Mouse (Mus musculus) stomach, postnatal 0 days (tissue): ENCODE data around the gene Hsdl2. TPM values are rescaled to one million over a fixed set of nuclear protein-coding genes. Genes with fewer than 3 reads are reported as not detected.
A peak's percentile ranks its signal among the peaks of the same experiment; 100 is the strongest.
"Not testable (repeated sequence)": the region's sequence is repeated elsewhere in the genome, so short reads cannot be mapped to it uniquely, and the experiment has no call there.

Source experiments
- ATAC-seq: fragments of 200-750 bp; cut with Nextera tagmentation; 2 replicates; pipeline ENCODE4 v1.8.0; 2017; ENCODE audit not compliant: low FRiP score, low TSS enrichment
- DNase-seq: peaks from one replicate; pipeline ENCODE4 v3.0.0-alpha.2; 2016; ENCODE audit warnings: low spot score
- H3K27ac ChIP-seq: fragments of 300-500 bp; sonication (generic); replicated peaks from 2 replicates; pipeline ENCODE4 v1.5.1; 2014; ENCODE audit warnings: mild to moderate bottlenecking, control low read depth
- H3K27me3 ChIP-seq: fragments of 300-500 bp; sonication (generic); 2 replicates; pipeline ENCODE4 v1.6.1; 2014; ENCODE audit warnings: low read length; ENCODE audit not compliant: control insufficient read depth, insufficient read depth
- H3K36me3 ChIP-seq: fragments of 300-500 bp; sonication (generic); 2 replicates; pipeline ENCODE4 v1.6.1; 2014; ENCODE audit warnings: low read length, mixed read lengths; ENCODE audit not compliant: control insufficient read depth, insufficient read depth
- H3K4me1 ChIP-seq: fragments of 300-500 bp; sonication (generic); replicated peaks from 2 replicates; pipeline ENCODE4 v1.6.1; 2014; ENCODE audit warnings: antibody characterized with exemption; ENCODE audit not compliant: control insufficient read depth, insufficient read depth
- H3K4me2 ChIP-seq: fragments of 300-500 bp; sonication (generic); replicated peaks from 2 replicates; pipeline ENCODE4 v1.6.1; 2014; ENCODE audit warnings: low read depth, mild to moderate bottlenecking, control low read depth, moderate library complexity
- H3K4me3 ChIP-seq: fragments of 300-500 bp; sonication (generic); 2 replicates; pipeline ENCODE4 v1.5.1; 2014; ENCODE audit warnings: low read depth, low read length, control low read depth
- H3K9ac ChIP-seq: fragments of 300-500 bp; sonication (generic); 2 replicates; pipeline ENCODE4 v1.6.1; 2014; ENCODE audit warnings: mild to moderate bottlenecking, low read length, control low read depth, mixed read lengths
- H3K9me3 ChIP-seq: fragments of 300-500 bp; sonication (generic); 2 replicates; pipeline ENCODE4 v1.6.1; 2016; ENCODE audit warnings: low read length; ENCODE audit not compliant: control insufficient read depth
- CTCF ChIP-seq: IDR thresholded peaks from 2 replicates; pipeline ENCODE4 v1.5.1; 2016; ENCODE audit warnings: antibody characterized with exemption, low read depth, mild to moderate bottlenecking, moderate library complexity
- EP300 ChIP-seq: optimal IDR thresholded peaks from 2 replicates; pipeline ENCODE3; 2016; ENCODE audit warnings: antibody characterized with exemption
- WGBS: fragments of 180-500 bp; shearing (Covaris S2); extraction: QIAGEN DNeasy Blood & Tissue Kit; methylation state at CpG from one replicate; pipeline ENCODE4 v1.1.7; 2014; 5-methylcytosine and 5-hydroxymethylcytosine counted together
- polyA plus RNA-seq: library from polyadenylated mRNA; unstranded; fragments of >200 nt; fragmentation: Nextera tagmentation; extraction: Ambion mirVana; gene quantifications from 2 replicates; pipeline ENCODE4 v1.2.1, GENCODE M21; 2015

Hsdl2 gene
- polyA plus RNA-seq, 1 experiment from 2014 or later, result 49.4 TPM

DNA sequence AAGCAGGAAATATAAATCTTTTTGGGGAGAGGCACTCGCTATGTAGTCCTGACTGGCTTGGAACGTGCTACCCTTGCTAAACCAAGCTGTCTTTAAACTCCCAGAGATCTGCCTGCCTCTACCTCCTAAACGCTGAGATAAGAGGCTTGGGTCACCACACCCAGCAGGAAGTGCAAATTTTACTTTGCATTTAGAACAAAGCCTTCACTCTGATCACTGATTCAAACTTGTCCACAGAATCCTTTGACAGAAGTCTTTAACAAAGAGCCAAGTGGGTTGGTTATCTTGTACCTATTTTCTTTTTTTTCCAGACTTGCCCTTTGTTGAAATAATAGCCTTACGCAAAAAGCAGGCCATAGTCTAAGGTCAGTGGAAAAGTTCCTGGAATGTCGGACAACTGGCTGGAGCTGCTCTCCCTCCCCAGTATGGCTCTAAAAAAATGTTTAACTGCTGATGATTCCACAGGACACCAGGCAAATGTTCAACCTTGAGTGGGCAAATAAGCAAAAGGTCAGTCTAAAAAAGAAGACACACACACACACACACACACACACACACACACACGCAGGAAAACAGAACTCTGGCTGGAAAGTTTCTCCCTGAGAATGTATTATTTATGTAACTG is 23.2 kb upstream of the Hsdl2 start:
- Histone ChIP-seq H3K27me3 (no peaks in the 10 kb centered on the region), H3K27ac (no peak overlapping the region), H3K36me3 (no peaks in the 10 kb centered on the region), H3K9me3 (no peaks in the 10 kb centered on the region), H3K4me3 (no peak overlapping the region), H3K9ac (no peak overlapping the region), H3K4me1 (no peaks in the 10 kb centered on the region), H3K4me2 (no peak overlapping the region)
- no peak for ATAC-seq
- no peak for DNase-seq
- TF ChIP-seq CTCF (no peak), EP300 (no peak)
- 62% methylated on average over 6 of the region's 6 CpGs for WGBS

DNA sequence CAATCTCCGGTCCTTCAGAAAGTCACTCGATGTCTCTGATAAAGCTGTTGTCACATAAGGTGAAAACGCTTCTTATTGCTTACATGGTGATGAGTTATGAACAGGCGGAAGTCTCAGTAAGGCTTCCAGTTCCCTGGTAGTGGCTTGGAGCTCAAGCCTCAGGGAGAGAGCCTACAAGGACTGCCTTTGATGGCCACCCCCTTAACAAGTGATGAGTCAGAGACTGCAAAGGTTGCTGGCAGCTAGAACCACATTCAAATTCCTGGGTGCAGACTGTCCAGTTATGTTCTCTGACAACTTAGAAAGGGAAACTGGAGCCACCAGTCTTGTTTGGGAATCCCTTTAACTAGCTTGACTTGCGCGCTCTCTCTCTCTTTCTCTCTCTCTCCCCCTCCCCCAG is 21.2 kb upstream of the Hsdl2 start:
- ATAC-seq (no peak), DNase-seq (no peak)
- no peaks in the 10 kb centered on the region for H3K27me3 ChIP-seq
- H3K9me3 ChIP-seq, result no peaks in the 10 kb centered on the region
- H3K4me1 ChIP-seq, result no peaks in the 10 kb centered on the region
- H3K9ac ChIP-seq, result no peak overlapping the region
- H3K36me3 ChIP-seq, result no peaks in the 10 kb centered on the region
- no peak overlapping the region for H3K4me3 ChIP-seq
- WGBS, result 90% methylated on average over 6 of the region's 6 CpGs
- no peak overlapping the region for H3K27ac ChIP-seq
- H3K4me2 ChIP-seq, result no peak overlapping the region
- no peak for TF ChIP-seq EP300
- TF ChIP-seq CTCF, result no peak

DNA sequence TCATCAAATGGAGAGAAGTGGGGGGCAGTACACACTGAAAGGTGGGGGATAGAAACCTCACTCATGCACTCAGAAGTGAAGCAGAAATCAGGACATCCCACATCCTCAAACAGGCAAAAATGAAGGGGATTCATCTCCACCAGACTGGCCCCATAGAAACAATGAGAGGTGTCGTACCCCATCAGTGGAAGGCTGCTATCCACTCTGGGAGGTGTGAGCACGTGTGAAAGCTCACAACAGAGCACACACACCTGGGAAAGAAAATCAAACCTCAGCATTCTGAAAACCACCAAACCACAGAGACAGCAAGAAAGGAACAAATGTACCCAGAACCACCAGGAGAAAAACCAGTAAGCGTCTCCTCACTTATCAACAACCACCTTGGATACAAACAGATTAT is 17.2 kb upstream of the Hsdl2 start:
- Histone ChIP-seq H3K27me3 (no peaks in the 10 kb centered on the region), H3K4me3 (no peak overlapping the region), H3K4me2 (no peak overlapping the region), H3K27ac (no peak overlapping the region), H3K36me3 (no peaks in the 10 kb centered on the region), H3K9me3 (no peaks in the 10 kb centered on the region), H3K9ac (no peak overlapping the region), H3K4me1 (no peaks in the 10 kb centered on the region)
- DNase-seq (no peak), ATAC-seq (no peak)
- 81% methylated on average over 3 of the region's 3 CpGs for WGBS
- no peak for TF ChIP-seq CTCF
- TF ChIP-seq EP300, result no peak

DNA sequence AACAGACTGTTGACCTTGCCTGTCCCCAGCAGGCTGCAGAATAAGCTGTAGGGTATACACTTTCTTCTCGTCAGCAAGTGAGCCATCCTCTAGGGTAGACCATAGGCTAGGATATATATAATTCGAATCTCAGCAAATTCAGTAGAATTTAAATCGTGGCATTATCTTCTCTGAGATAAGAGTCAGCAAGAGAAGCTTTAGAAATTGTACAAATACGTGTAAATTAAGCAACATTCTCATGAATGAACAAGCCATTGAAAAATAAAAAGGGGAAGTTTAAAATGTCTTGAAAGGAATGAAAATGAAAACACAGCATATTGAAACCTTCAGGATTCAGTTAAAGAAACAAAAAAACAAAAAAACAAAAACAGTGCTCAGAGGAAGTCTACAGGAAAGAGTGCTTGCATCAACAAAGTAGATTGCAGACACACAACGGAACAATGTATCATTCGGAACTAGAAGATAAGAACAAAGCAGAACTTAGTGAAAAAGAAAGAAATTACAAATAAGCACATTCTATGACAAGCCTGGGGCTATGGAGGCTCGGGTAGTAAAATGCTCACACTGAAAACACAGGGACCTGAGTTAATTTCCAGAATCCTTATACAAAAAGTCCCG is 15.7 kb upstream of the Hsdl2 start:
- Histone ChIP-seq H3K9me3 (no peaks in the 10 kb centered on the region), H3K4me3 (no peak overlapping the region), H3K36me3 (no peaks in the 10 kb centered on the region), H3K4me2 (no peak overlapping the region), H3K4me1 (no peaks in the 10 kb centered on the region), H3K27me3 (no peaks in the 10 kb centered on the region), H3K9ac (no peak overlapping the region), H3K27ac (no peak overlapping the region)
- 71% methylated on average over 8 of the region's 8 CpGs for WGBS
- ATAC-seq, result no peak
- no peak for TF ChIP-seq CTCF
- no peak for DNase-seq

DNA sequence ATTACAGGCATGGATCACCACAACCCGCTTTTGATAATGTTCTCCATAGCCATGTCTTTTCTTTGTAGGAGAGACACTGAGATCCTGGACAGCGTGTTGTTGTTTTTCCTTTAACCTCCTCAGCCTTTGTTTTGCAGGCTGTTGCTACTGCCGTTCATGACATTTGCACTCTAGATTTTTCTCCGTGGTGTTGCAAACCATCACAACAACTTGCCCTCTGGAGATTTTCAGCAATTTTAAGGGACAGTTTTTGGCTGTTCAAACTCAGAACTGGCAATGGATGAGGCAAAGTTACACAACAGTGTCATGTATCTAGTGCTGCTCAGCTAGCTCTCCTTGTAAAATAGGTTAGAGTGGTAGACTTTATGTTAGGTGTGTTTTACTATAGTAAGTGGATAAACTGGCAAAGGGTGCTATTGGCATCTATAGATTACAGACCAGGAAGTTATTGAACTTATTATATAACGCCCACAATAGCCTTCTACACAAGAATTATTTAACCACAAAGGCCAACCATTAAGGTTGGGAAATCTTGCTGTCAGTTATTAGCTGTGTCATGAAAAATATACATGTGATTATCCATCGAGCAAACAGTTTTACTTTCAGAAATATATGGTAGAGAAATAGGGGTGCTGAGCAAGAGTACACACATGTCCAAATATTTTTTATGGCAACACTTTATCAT is 13.6 kb upstream of the Hsdl2 start:
- Histone ChIP-seq H3K4me1 (no peaks in the 10 kb centered on the region), H3K4me3 (no peak overlapping the region), H3K36me3 (no peaks in the 10 kb centered on the region), H3K27ac (no peak overlapping the region), H3K4me2 (no peak overlapping the region), H3K9me3 (no peaks in the 10 kb centered on the region), H3K27me3 (no peaks in the 10 kb centered on the region), H3K9ac (no peak overlapping the region)
- no peak for DNase-seq
- WGBS, result 79% methylated on average over 6 of the region's 6 CpGs
- TF ChIP-seq EP300 (no peak), CTCF (no peak)
- no peak for ATAC-seq

DNA sequence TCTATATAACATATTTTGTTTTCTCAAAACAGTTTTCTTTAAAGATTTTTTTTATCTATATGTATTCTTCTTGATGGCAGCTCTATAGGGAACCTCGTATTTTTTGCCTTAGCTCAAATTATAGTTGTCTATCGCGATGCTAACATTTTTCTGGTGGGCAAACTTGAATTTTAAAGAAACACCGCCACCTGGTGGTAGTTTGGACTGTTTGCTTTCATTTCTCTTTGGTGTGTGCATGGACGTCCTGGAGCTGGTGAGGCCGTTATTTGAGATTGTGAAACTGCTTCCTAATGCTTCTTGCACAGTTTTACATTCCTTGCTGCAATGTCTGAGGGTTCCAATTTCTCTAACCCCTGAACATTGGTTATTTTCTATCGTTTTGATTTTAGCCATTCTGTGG is 11.8 kb upstream of the Hsdl2 start:
- Histone ChIP-seq H3K4me2 (no peak overlapping the region), H3K27ac (no peak overlapping the region), H3K9me3 (no peaks in the 10 kb centered on the region), H3K27me3 (no peaks in the 10 kb centered on the region), H3K4me1 (no peaks in the 10 kb centered on the region), H3K36me3 (no peaks in the 10 kb centered on the region), H3K9ac (no peak overlapping the region), H3K4me3 (no peak overlapping the region)
- TF ChIP-seq EP300, result no peak
- TF ChIP-seq CTCF, result peak; percentile 86
- DNase-seq, result peak; percentile 70
- peak; percentile 71; the same call in 1 of the 2 replicates for ATAC-seq
- 2% methylated on average over 7 of the region's 7 CpGs for WGBS

DNA sequence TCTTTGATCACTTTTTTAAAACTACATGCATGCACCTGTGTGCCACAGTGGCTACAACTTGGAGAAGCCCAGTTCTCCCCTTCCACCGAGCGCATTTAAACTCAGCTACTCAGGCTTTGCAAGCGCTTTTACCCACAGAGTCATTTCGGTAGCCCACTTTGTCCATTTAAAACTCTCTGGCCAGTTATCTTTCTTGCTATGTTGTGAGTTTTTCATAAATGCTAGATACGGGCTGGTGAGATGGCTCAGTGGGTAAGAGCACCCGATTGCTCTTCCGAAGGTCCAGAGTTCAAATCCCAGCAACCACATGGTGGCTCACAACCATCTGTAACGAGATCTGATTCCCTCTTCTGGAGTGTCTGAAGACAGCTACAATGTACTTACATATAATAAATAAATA is 10.8 kb upstream of the Hsdl2 start:
- H3K36me3 ChIP-seq, H3K4me1 ChIP-seq, H3K9me3 ChIP-seq, H3K9ac ChIP-seq, H3K27ac ChIP-seq, H3K4me3 ChIP-seq, H3K4me2 ChIP-seq, H3K27me3 ChIP-seq, ATAC-seq, DNase-seq: not testable (repeated sequence)
- 95% methylated on average over 7 of the region's 8 CpGs for WGBS
